Mouse (Mus musculus): ENCODE data around the gene Trpm8. TPM values are rescaled to one million over a fixed set of nuclear protein-coding genes. Genes with fewer than 3 reads are reported as not detected.

Gene Trpm8
- total RNA-seq, 2 experiments from 2014 or later, result 0.12 TPM; not detected in 1

- no peak for TF ChIP-seq CTCF (conservative IDR thresholded peaks at IDR 0.05)
- H3K27ac ChIP-seq, result no peak within 1 kb of the TSS
- H3K4me3 ChIP-seq, result no peak within 1 kb of the TSS
- DNase-seq (ENCODE audit: low spot score in 2 of 2), result no peak
These were observed 129.3 kb downstream of the Trpm8 start, which contains the start of gene Spp2 for GRCm38 (mm10) chr1:88406807-88407198. Gene Spp2 (plus strand): TSS chr1:88406961.

GRCm38 (mm10) chr1:88408340-88408739 is 130.9 kb downstream of the Trpm8 start:
- H3K27ac ChIP-seq, result no peak overlapping the region
- no peak overlapping the region for H3K4me3 ChIP-seq
- no peak for DNase-seq (ENCODE audit: low spot score in 2 of 2)
- no peak for TF ChIP-seq CTCF (conservative IDR thresholded peaks at IDR 0.05)

GRCm38 (mm10) chr1:88412013-88412412 is 134.6 kb downstream of the Trpm8 start:
- Histone ChIP-seq H3K27ac (no peak overlapping the region), H3K4me3 (no peak overlapping the region)
- TF ChIP-seq CTCF (conservative IDR thresholded peaks at IDR 0.05), result no peak
- DNase-seq (ENCODE audit: low spot score in 2 of 2), result no peak

- H3K27ac ChIP-seq, result no peak overlapping the region
- no peak for DNase-seq (ENCODE audit: low spot score in 2 of 2)
These were observed 141.5 kb downstream of the Trpm8 start for GRCm38 (mm10) chr1:88418943-88419342.

GRCm38 (mm10) chr1:88422045-88422444 is 144.6 kb downstream of the Trpm8 start:
- no peak for TF ChIP-seq CTCF (conservative IDR thresholded peaks at IDR 0.05)
- H3K27ac ChIP-seq, result no peak overlapping the region
- no peak overlapping the region for H3K4me3 ChIP-seq
- no peak for DNase-seq (ENCODE audit: low spot score in 2 of 2)

More at GRCm38 (mm10) chr1:88418943-88419342, 141.5 kb downstream of the Trpm8 start:
- no peak overlapping the region for H3K4me3 ChIP-seq
- no peak for TF ChIP-seq CTCF (conservative IDR thresholded peaks at IDR 0.05)

GRCm38 (mm10) chr1:88422846-88423395 is 145.5 kb downstream of the Trpm8 start:
- no peak for DNase-seq (ENCODE audit: low spot score in 2 of 2)
- Histone ChIP-seq H3K4me3 (no peak overlapping the region), H3K27ac (no peak overlapping the region)
- no peak for TF ChIP-seq CTCF (conservative IDR thresholded peaks at IDR 0.05)

GRCm38 (mm10) chr1:88424602-88425252 is 147.3 kb downstream of the Trpm8 start:
- DNase-seq (ENCODE audit: low spot score in 2 of 2), result peak; percentile 67 to 90
- H3K4me3 ChIP-seq, result no peak overlapping the region
- no peak overlapping the region for H3K27ac ChIP-seq
- TF ChIP-seq CTCF (conservative IDR thresholded peaks at IDR 0.05), result peak; percentile 98

- no peak for TF ChIP-seq CTCF (conservative IDR thresholded peaks at IDR 0.05)
- Histone ChIP-seq H3K27ac (no peak overlapping the region), H3K4me3 (no peak overlapping the region)
- DNase-seq (ENCODE audit: low spot score in 2 of 2), result no peak
These were observed 150.7 kb downstream of the Trpm8 start for GRCm38 (mm10) chr1:88427987-88428741.

- H3K27ac ChIP-seq, result no peak overlapping the region
- H3K4me3 ChIP-seq, result no peak overlapping the region
- no peak for DNase-seq (ENCODE audit: low spot score in 2 of 2)
- TF ChIP-seq CTCF (conservative IDR thresholded peaks at IDR 0.05), result no peak
These were observed 152.0 kb downstream of the Trpm8 start for GRCm38 (mm10) chr1:88429413-88429812.

GRCm38 (mm10) chr1:88431262-88431661 is 153.8 kb downstream of the Trpm8 start:
- Histone ChIP-seq H3K27ac (no peak overlapping the region), H3K4me3 (no peak overlapping the region)
- no peak for DNase-seq (ENCODE audit: low spot score in 2 of 2)
- no peak for TF ChIP-seq CTCF (conservative IDR thresholded peaks at IDR 0.05)

GRCm38 (mm10) chr1:88432601-88433000 is 155.1 kb downstream of the Trpm8 start:
- no peak for TF ChIP-seq CTCF (conservative IDR thresholded peaks at IDR 0.05)
- no peak overlapping the region for H3K27ac ChIP-seq
- no peak for DNase-seq (ENCODE audit: low spot score in 2 of 2)
- no peak overlapping the region for H3K4me3 ChIP-seq

GRCm38 (mm10) chr1:88433096-88433883 is 155.8 kb downstream of the Trpm8 start:
- no peak for TF ChIP-seq CTCF (conservative IDR thresholded peaks at IDR 0.05)
- DNase-seq (ENCODE audit: low spot score in 2 of 2), result no peak
- Histone ChIP-seq H3K4me3 (no peak overlapping the region), H3K27ac (no peak overlapping the region)

GRCm38 (mm10) chr1:88434057-88434456 is 156.6 kb downstream of the Trpm8 start:
- TF ChIP-seq CTCF (conservative IDR thresholded peaks at IDR 0.05), result peak; percentile 35; the same call in 1 of the 2 replicates
- Histone ChIP-seq H3K4me3 (no peak overlapping the region), H3K27ac (no peak overlapping the region)
- DNase-seq (ENCODE audit: low spot score in 2 of 2), result no peak

Measured in layer of hippocampus, adult 2 months (tissue).